Mouse (Mus musculus) retina, adult 2 months (tissue): Measurements from ENCODE around the gene Gpld1.

ENCODE experiments used
- DNase-seq: peaks from one replicate; pipeline ENCODE4 v3.0.0-alpha.2; 2012; ENCODE audit warnings: low read depth, low spot score

Gpld1 gene

GRCm38 (mm10) chr13:25020540-25020892, 77.6 kb downstream of the Gpld1 start:
- DNase-seq: no peak

GRCm38 (mm10) chr13:25022386-25022785, 79.4 kb downstream of the Gpld1 start:
- DNase-seq: no peak

GRCm38 (mm10) chr13:25023129-25023528, 80.2 kb downstream of the Gpld1 start:
- no peak for DNase-seq

GRCm38 (mm10) chr13:25024655-25025054, 81.7 kb downstream of the Gpld1 start:
- no peak for DNase-seq

- DNase-seq: no peak
Observed at GRCm38 (mm10) chr13:25026409-25027113, 83.6 kb downstream of the Gpld1 start.

- DNase-seq: no peak
Observed at GRCm38 (mm10) chr13:25027114-25027425, 84.1 kb downstream of the Gpld1 start.

GRCm38 (mm10) chr13:25039488-25039887, 96.5 kb downstream of the Gpld1 start:
- DNase-seq: no peak
